Mouse (Mus musculus) G1E (cell line): Measurements from ENCODE around the gene Selenop. TPM values are rescaled to one million over a fixed set of nuclear protein-coding genes. Genes with fewer than 3 reads are reported as not detected.

Experiments
- ATAC-seq: 2 replicates; pipeline ENCODE4 v1.8.0; 2016; ENCODE audit warnings: mild to moderate bottlenecking; ENCODE audit not compliant: insufficient number of reproducible peaks, poor library complexity, low FRiP score, severe bottlenecking; ENCODE audit errors: extremely low read depth
- DNase-seq: peaks from one replicate; pipeline ENCODE4 v3.0.0; 2012; ENCODE audit warnings: low spot score
- H3K27me3 ChIP-seq: 2 replicates; pipeline ENCODE4 v1.6.1; 2012; ENCODE audit warnings: mild to moderate bottlenecking, low read length, inconsistent platforms; ENCODE audit not compliant: insufficient read depth
- H3K36me3 ChIP-seq: replicated peaks from 2 replicates; pipeline ENCODE3; 2012; ENCODE audit warnings: mild to moderate bottlenecking, inconsistent platforms
- H3K4me1 ChIP-seq: 2 replicates; pipeline ENCODE4 v1.6.1; 2012; ENCODE audit warnings: low read depth, low read length, inconsistent platforms, mixed read lengths; ENCODE audit not compliant: insufficient read depth
- H3K4me3 ChIP-seq: 2 replicates; pipeline ENCODE4 v1.5.1; 2012; ENCODE audit warnings: low read depth, mild to moderate bottlenecking, inconsistent platforms, low read length, moderate library complexity, mixed read lengths
- H3K9me3 ChIP-seq: replicated peaks from 2 replicates; pipeline ENCODE4 v1.6.1; 2012; ENCODE audit warnings: inconsistent platforms
- CTCF ChIP-seq: IDR thresholded peaks from 2 replicates; pipeline ENCODE4 v1.5.1; 2012; ENCODE audit warnings: low read depth, low read length, inconsistent platforms, mixed read lengths
- GATA1 ChIP-seq: IDR thresholded peaks from 2 replicates; pipeline ENCODE4 v1.6.1; 2012; ENCODE audit warnings: borderline replicate concordance, low read length, inconsistent platforms, mixed read lengths
- GATA2 ChIP-seq: IDR thresholded peaks from 2 replicates; pipeline ENCODE4 v1.6.1; 2012; ENCODE audit warnings: low read depth, low read length, inconsistent platforms, borderline replicate concordance
- POLR2AphosphoS5 ChIP-seq: IDR thresholded peaks from 2 replicates; pipeline ENCODE4 v1.6.1; 2012; ENCODE audit warnings: low read depth, low read length, inconsistent platforms; ENCODE audit not compliant: insufficient replicate concordance
- TAL1 ChIP-seq: conservative IDR thresholded peaks from 2 replicates; pipeline ENCODE4 v1.6.1; 2012; ENCODE audit warnings: low read depth, low read length, inconsistent platforms, mixed read lengths
- polyA plus RNA-seq: library from polyadenylated mRNA; stranded (reverse); fragments of >175 nt; gene quantifications from 2 replicates; pipeline ENCODE4 v1.2.3, GENCODE M21; 2012
- total RNA-seq, 2 experiments: library from RNA; stranded (forward) in 1 of 2; stranded (reverse) in 1 of 2; fragments of 200-1000 nt in 1 of 2; fragments of >200 nt in 1 of 2; fragmentation: Nextera tagmentation in 1 of 2; gene quantifications; 2 replicates each; pipeline ENCODE4 v1.2.3; 2014 to 2017

The Selenop gene
- total and polyA plus RNA-seq, 3 experiments, result 0.49 to 0.90 TPM; not detected in 1

GRCm38 (mm10) chr15:3269496-3269895 is 1.1 kb downstream of the Selenop start:
- TF ChIP-seq GATA2 (no peak), CTCF (no peak), TAL1 (no peak), GATA1 (no peak), POLR2AphosphoS5 (no peak)
- H3K27me3 ChIP-seq, result no peaks in the 10 kb centered on the region
- no peak for DNase-seq
- no peak overlapping the region for H3K4me3 ChIP-seq
- H3K36me3 ChIP-seq, result no peaks in the 10 kb centered on the region
- H3K9me3 ChIP-seq, result no peaks in the 10 kb centered on the region
- no peaks in the 10 kb centered on the region for H3K4me1 ChIP-seq
- ATAC-seq, result no peak

- Histone ChIP-seq H3K9me3 (no peaks in the 10 kb centered on the region), H3K36me3 (no peaks in the 10 kb centered on the region), H3K4me3 (no peak overlapping the region), H3K4me1 (no peaks in the 10 kb centered on the region), H3K27me3 (no peaks in the 10 kb centered on the region)
- ATAC-seq (no peak), DNase-seq (no peak)
- TF ChIP-seq CTCF (no peak), TAL1 (no peak), POLR2AphosphoS5 (no peak), GATA2 (no peak), GATA1 (no peak)
Observed at GRCm38 (mm10) chr15:3269996-3270645, 1.8 kb downstream of the Selenop start.

- no peak for ATAC-seq
- TF ChIP-seq POLR2AphosphoS5, result no peak
- no peak for TF ChIP-seq GATA2
- TF ChIP-seq TAL1, result no peak
- no peak for TF ChIP-seq CTCF
- no peak for TF ChIP-seq GATA1
- no peaks in the 10 kb centered on the region for H3K27me3 ChIP-seq
- H3K9me3 ChIP-seq, result no peaks in the 10 kb centered on the region
- H3K4me1 ChIP-seq, result no peaks in the 10 kb centered on the region
- no peak for DNase-seq
- H3K4me3 ChIP-seq, result no peak overlapping the region
- H3K36me3 ChIP-seq, result no peaks in the 10 kb centered on the region
Observed at GRCm38 (mm10) chr15:3270646-3271077, 2.3 kb downstream of the Selenop start.

- Histone ChIP-seq H3K4me3 (no peak overlapping the region), H3K36me3 (no peaks in the 10 kb centered on the region), H3K4me1 (no peaks in the 10 kb centered on the region), H3K27me3 (no peaks in the 10 kb centered on the region), H3K9me3 (no peaks in the 10 kb centered on the region)
- TF ChIP-seq POLR2AphosphoS5 (no peak), TAL1 (no peak), GATA2 (no peak), GATA1 (no peak), CTCF (no peak)
- ATAC-seq, result no peak
- no peak for DNase-seq
Observed at GRCm38 (mm10) chr15:3271216-3271615, 2.9 kb downstream of the Selenop start.

GRCm38 (mm10) chr15:3273191-3273590 is 4.8 kb downstream of the Selenop start:
- no peak for ATAC-seq
- H3K4me3 ChIP-seq, result no peak overlapping the region
- no peaks in the 10 kb centered on the region for H3K4me1 ChIP-seq
- H3K9me3 ChIP-seq, result no peaks in the 10 kb centered on the region
- no peaks in the 10 kb centered on the region for H3K27me3 ChIP-seq
- no peaks in the 10 kb centered on the region for H3K36me3 ChIP-seq
- TF ChIP-seq CTCF, result no peak
- no peak for TF ChIP-seq GATA1
- no peak for TF ChIP-seq TAL1
- TF ChIP-seq GATA2, result no peak
- TF ChIP-seq POLR2AphosphoS5, result no peak
- no peak for DNase-seq

- no peaks in the 10 kb centered on the region for H3K36me3 ChIP-seq
- H3K4me3 ChIP-seq, result no peak overlapping the region
- no peaks in the 10 kb centered on the region for H3K4me1 ChIP-seq
- ATAC-seq (no peak), DNase-seq (no peak)
- TF ChIP-seq GATA2, result no peak
- no peak for TF ChIP-seq GATA1
- TF ChIP-seq CTCF, result no peak
- no peak for TF ChIP-seq POLR2AphosphoS5
- TF ChIP-seq TAL1, result no peak
- H3K27me3 ChIP-seq, result no peaks in the 10 kb centered on the region
- no peaks in the 10 kb centered on the region for H3K9me3 ChIP-seq
Observed at GRCm38 (mm10) chr15:3277391-3277790, 9.0 kb downstream of the Selenop start.
